1 mouse cellular context compared by ENCODE assay signal in the genomic region with DNA sequence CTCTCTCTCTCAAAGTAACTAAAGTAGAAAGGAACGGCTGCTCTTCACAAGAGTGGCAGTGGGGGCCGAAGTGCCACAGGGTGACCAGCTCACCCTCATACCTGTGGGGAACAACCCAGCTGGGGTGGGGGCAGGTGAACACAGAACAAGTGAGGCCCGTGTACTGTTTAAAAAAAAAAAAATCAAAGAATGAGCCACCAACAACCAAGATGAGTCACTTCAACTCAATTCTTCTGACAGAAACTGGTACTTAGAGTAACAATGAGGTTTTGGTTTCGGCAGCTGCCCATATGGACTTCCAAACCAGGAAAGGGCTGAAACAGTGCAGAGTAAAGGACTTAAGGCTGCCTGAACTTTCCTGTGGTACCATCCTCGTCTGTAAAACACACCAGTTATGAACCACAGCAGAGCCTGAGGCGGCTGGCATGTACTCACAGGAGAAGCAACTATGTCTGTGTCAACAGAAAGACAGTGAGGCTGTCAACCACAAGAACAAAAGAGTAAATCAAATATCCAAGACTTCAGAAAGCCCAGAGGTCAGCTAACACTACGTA.
TF ChIP-seq lines count a peak whose summit lies in the region.

No protein-coding gene starts in this region.

TF ChIP-seq in CH12.LX, 34 proteins besides CTCF, POLR2A, EP300 and RAD21:
- peak; percentile 45; the same call in 1 of the 2 replicates for TF ChIP-seq MAFK (IDR thresholded peaks at IDR 0.05; ENCODE audit: insufficient replicate concordance, low read length)
- TF ChIP-seq SMC3 (IDR thresholded peaks at IDR 0.05; ENCODE audit: low read depth, low read length), result no peak
- TF ChIP-seq SIN3A (IDR thresholded peaks at IDR 0.05; ENCODE audit: low read length), result peak; percentile 92
- peak; percentile 88 for TF ChIP-seq CHD2 (IDR thresholded peaks at IDR 0.05; ENCODE audit: low read length)
- no peak for TF ChIP-seq NELFE (IDR thresholded peaks at IDR 0.05; ENCODE audit: low read depth, low read length)
- no peak for TF ChIP-seq MAX (IDR thresholded peaks at IDR 0.05; ENCODE audit: low read length)
- TF ChIP-seq ZMIZ1 (IDR thresholded peaks at IDR 0.05; ENCODE audit: low read depth, low read length), result no peak
- peak; percentile 95 for TF ChIP-seq RCOR1 (conservative IDR thresholded peaks at IDR 0.05; ENCODE audit: low read depth, low read length)
- TF ChIP-seq ELF1 (IDR thresholded peaks at IDR 0.05; ENCODE audit: low read depth, low read length), result no peak; the same call in 1 of the 2 replicates
- TF ChIP-seq USF1 (IDR thresholded peaks at IDR 0.05; ENCODE audit: low read depth, low read length), result no peak
- 0 out of 2 replicates have a peak, but pooled peaks have one; percentile 28 for TF ChIP-seq TBP (conservative IDR thresholded peaks at IDR 0.05; ENCODE audit: low read depth, low read length)
- peak; percentile 84 for TF ChIP-seq JUND (conservative IDR thresholded peaks at IDR 0.05; ENCODE audit: low read depth, low read length)
- TF ChIP-seq CHD1 (IDR thresholded peaks at IDR 0.05; ENCODE audit: low read depth, low read length), result no peak
- TF ChIP-seq POLR2AphosphoS2 (IDR thresholded peaks at IDR 0.05; ENCODE audit: low read depth, low read length), result no peak
- TF ChIP-seq PAX5 (IDR thresholded peaks at IDR 0.05; ENCODE audit: low read length), result no peak
- no peak for TF ChIP-seq ZC3H11A (IDR thresholded peaks at IDR 0.05; ENCODE audit: low read depth, low read length)
- 0 out of 2 replicates have a peak, but pooled peaks have one; percentile 41 for TF ChIP-seq MYC (IDR thresholded peaks at IDR 0.05; ENCODE audit: low read depth, low read length)
- no peak for TF ChIP-seq GABPA (IDR thresholded peaks at IDR 0.05; ENCODE audit: insufficient replicate concordance, low read depth, low read length)
- TF ChIP-seq MEF2A (IDR thresholded peaks at IDR 0.05; ENCODE audit: borderline replicate concordance, low read depth, low read length), result peak; percentile 75; the same call in 1 of the 2 replicates
- no peak for TF ChIP-seq UBTF (IDR thresholded peaks at IDR 0.05; ENCODE audit: low read depth, low read length)
- TF ChIP-seq TCF12 (IDR thresholded peaks at IDR 0.05; ENCODE audit: low read depth, low read length), result peak; percentile 96
- peak; percentile 74; the same call in 1 of the 2 replicates for TF ChIP-seq MAZ (IDR thresholded peaks at IDR 0.05; ENCODE audit: low read depth, low read length)
- TF ChIP-seq ZNF384 (IDR thresholded peaks at IDR 0.05; ENCODE audit: low read depth, low read length), result peak; percentile 98
- no peak for TF ChIP-seq USF2 (conservative IDR thresholded peaks at IDR 0.05; ENCODE audit: low read depth, low read length)
- peak; percentile 69; the same call in 1 of the 2 replicates for TF ChIP-seq MXI1 (IDR thresholded peaks at IDR 0.05; ENCODE audit: low read depth, low read length)
- TF ChIP-seq NRF1 (IDR thresholded peaks at IDR 0.05; ENCODE audit: low read depth, low read length), result no peak
- peak; percentile 87 for TF ChIP-seq ETS1 (conservative IDR thresholded peaks at IDR 0.05; ENCODE audit: low read depth, low read length)
- no peak for TF ChIP-seq KAT2A (IDR thresholded peaks at IDR 0.05; ENCODE audit: insufficient replicate concordance, low read length)
- TF ChIP-seq IRF4 (IDR thresholded peaks at IDR 0.05; ENCODE audit: low read depth, low read length), result peak; percentile 97
- no peak for TF ChIP-seq E2F4 (IDR thresholded peaks at IDR 0.05; ENCODE audit: insufficient replicate concordance, low read depth, low read length)
- no peak for TF ChIP-seq ZKSCAN1 (IDR thresholded peaks at IDR 0.05; ENCODE audit: borderline replicate concordance, low read depth, low read length)
- TF ChIP-seq HCFC1 (IDR thresholded peaks at IDR 0.05; ENCODE audit: low read depth, low read length), result no peak
- peak; percentile 86 for TF ChIP-seq BHLHE40 (IDR thresholded peaks at IDR 0.05; ENCODE audit: low read depth, low read length)
- peak; percentile 90 for TF ChIP-seq JUN (IDR thresholded peaks at IDR 0.05; ENCODE audit: insufficient read depth, low read depth, low read length)
